Mouse (Mus musculus) kidney, postnatal 10 days (tissue): ENCODE results near the gene Prune1.
A peak's percentile ranks its signal among the peaks of the same experiment; 100 is the strongest.

ENCODE experiments used
- DNase-seq: peaks from one replicate; pipeline ENCODE4 v3.0.0; 2021; ENCODE audit warnings: mixed read lengths

Gene Prune1

GRCm38 (mm10) chr3:95306244-95306643 is 24.4 kb upstream of the Prune1 start:
- DNase-seq: no peak

DNA sequence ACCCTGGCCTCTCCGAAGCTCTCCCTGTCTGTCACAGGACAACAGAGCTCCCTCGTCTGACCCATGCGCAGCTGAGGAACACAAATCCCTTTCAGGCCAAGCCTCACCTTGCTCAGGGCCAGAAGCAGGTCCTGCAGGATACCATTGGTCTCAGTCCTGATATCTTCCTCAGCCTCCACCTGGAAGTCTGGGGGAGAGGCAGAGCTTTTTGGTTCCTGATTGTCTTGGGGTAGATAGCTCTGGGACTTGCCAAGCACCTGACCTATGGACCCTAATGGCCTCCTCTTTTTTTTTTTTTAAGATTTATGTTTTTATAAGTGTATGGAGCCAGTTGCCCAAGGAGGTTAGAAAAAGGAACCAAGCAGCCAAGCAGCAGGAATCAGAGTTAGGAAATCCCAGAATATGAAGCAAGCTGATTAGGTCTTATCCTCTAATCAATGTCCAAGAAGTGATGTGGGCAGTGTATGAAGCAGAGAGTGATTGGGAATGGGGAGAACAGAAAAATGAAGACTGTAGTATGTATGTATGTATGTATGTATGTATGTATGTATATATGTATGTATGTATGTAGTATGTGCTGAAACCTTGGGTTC is 19.4 kb upstream of the Prune1 start:
- DNase-seq: no peak

DNA sequence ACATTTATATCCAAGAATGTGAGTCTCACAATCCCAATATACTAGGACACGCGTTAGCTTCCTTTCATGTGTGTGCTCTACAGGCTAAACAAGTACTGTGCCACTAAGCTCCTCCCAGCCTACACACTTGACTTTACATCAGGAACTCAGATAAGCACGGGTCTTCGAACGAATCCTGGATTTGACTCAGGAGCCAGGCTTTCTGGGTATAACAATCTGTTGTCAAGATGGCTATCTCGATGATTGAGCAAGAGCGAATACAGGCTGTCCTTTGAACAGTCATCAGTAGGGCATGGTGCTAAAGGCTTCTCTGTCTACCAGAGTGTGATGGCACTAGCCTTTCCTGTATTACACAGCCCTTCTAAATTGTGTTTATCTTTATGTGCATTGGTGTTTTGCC is 16.1 kb upstream of the Prune1 start:
- no peak for DNase-seq

GRCm38 (mm10) chr3:95296103-95296469 is 14.2 kb upstream of the Prune1 start:
- DNase-seq: peak; percentile 70

DNA sequence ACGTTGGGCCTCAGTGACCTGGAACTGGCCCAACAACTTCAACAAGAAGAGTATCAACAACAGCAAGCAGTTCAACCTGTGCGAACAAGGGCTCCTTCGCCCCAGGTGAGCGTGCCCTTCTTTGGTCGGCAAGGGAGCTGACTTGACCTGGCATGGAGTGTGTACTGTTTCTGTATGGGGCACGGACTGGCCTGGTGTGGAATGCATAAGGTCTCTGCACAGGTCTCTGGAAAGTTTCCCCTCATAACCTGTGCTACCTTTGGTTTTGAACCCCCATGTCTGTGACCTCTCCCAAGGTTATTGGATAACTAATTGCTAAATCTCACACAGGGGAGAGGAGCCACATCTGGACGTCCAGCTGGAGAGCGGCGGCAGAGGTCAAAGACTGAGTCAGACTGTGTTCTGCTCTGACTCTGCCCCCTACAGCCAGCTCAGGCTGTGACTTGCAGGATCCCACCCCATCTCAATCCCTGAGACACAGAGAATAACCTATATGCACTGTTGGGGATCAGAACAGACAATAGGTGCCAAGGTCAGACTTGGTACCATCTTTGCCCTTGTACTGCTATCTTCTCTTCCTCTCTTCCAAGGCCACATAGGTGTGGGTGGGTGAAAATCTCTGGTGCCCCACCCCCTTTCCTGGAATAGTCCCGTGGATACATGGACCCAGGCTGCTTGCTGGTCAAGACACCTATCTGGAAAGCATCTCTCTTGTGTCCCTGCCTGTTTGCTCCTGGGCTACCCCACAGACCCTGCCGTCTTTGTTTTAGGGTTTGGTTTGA is 13.6 kb upstream of the Prune1 start:
- peak; percentile 57 for DNase-seq

DNA sequence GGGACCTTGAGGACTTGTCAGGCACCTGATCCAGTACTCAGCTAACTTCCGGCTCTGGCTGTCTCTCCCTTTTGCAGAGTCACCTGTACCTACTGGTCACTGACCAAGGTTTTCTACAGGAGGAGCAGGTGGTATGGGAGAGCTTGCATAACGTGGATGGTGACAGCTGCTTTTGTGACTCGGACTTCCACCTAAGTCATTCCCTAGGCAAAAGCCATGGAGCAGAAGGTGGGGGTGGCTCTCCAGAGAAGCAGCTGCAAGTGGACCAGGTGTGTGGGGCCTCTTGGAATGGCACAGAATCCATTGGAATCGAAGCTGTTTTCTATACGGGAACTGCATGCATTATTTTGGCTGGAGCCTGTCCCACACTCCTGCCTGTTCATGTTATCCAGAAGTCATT is 12.8 kb upstream of the Prune1 start:
- no peak for DNase-seq

GRCm38 (mm10) chr3:95294316-95294715 is 12.4 kb upstream of the Prune1 start:
- no peak for DNase-seq

GRCm38 (mm10) chr3:95293537-95293936 is 11.7 kb upstream of the Prune1 start:
- peak; percentile 45 for DNase-seq

- no peak for DNase-seq
These were observed 11.0 kb upstream of the Prune1 start for GRCm38 (mm10) chr3:95292899-95293298.

DNA sequence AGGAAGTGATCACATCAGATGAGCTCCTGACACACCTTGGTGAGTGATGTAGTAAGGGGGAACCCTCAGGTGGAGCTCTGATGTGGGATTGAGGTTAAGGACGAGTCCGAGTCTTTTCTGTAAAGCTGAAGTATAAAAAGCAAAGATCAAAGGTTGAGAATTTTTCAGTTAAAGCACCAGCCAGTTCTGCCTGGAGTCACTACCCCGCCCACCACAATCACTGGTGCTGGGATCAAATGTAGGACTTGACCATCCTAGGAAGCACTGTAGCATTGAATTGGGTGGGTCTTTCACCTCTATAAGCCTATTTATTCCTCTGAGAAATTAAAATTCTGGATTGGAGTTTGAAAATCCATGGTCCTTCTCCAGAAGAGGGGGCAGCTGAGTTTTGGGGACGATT is 9.2 kb upstream of the Prune1 start:
- DNase-seq: no peak

- DNase-seq: no peak
These were observed 8.3 kb upstream of the Prune1 start for GRCm38 (mm10) chr3:95290156-95290555.

DNA sequence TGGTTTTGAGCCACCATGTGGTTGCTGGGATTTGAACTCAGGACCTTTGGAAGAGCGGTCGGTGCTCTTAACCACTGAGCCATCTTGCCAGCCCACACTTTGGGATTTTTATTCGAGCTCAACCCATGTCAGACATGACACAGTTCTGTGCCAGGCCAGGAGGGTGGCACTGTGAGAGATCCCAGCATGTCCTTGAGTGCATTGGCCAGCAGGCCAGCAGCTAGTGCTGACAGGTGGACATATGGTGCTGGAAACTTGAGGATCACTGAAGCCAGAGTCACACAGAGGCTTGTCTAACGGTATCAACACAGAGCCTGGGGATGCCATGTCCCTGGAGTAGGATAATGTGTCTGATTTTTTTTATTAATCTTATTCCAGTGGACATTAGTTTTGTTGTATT is 7.5 kb upstream of the Prune1 start:
- DNase-seq: no peak

DNA sequence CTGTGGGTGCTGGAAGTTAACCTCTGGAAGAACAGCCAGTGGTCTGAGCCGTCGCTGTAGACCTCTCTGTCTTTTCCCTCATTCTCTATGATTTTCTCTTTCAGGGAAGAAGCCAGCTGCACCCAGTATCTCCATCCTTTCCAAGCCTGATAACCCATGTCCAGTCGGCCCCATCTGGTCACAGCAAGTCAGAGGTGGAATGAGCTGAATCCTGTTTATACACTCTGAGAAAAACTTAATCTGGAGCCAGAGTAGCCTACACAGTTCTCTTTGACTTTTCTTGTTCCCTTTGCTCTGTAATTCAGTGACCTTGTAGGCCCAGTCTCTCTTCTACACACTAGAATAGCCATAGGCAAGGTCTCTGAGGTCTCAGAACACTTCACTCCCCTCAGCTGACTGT is 5.7 kb upstream of the Prune1 start:
- DNase-seq: peak; percentile 49

- no peak for DNase-seq
These were observed 4.6 kb upstream of the Prune1 start for GRCm38 (mm10) chr3:95286510-95286909.

DNA sequence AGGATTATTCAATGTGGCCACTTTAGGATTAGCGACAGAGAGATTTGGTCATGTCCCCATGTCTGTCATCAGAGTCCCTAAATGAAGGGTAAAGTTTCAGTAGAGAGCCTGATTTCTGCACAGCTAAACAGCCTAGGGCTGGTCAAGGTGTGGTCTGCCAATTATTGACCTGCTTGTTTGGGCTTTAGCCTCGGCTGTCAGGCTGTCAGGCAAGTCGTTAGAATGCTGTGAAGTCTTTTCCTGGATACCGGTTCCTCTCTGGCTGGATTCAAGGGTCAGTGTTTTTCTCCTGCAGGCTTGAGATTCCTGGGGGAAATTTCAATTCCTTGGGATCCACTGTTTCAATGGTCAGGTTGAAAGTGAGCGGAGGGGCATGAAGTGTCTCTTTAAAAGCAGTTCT is 4.1 kb upstream of the Prune1 start:
- DNase-seq: no peak

DNA sequence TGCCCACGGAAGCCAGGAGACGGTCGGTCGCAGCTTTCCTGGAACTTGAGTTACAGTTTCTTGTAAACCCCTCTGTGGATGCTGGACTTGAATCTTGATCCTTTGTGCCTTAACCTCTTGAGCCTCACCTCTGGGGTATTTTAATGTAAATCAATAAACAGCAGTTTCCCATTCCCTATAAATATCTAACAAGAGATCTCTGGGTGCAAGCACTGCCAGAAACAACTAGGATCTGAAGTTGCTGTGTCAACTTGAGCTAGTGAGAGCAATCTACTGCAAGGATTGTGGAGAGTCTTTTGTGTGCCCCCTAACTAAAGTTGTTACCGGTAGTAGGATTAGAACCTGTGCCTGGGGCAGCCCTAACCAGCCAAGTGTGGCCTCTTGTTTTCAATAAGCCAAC is 3.5 kb upstream of the Prune1 start:
- DNase-seq: no peak

DNA sequence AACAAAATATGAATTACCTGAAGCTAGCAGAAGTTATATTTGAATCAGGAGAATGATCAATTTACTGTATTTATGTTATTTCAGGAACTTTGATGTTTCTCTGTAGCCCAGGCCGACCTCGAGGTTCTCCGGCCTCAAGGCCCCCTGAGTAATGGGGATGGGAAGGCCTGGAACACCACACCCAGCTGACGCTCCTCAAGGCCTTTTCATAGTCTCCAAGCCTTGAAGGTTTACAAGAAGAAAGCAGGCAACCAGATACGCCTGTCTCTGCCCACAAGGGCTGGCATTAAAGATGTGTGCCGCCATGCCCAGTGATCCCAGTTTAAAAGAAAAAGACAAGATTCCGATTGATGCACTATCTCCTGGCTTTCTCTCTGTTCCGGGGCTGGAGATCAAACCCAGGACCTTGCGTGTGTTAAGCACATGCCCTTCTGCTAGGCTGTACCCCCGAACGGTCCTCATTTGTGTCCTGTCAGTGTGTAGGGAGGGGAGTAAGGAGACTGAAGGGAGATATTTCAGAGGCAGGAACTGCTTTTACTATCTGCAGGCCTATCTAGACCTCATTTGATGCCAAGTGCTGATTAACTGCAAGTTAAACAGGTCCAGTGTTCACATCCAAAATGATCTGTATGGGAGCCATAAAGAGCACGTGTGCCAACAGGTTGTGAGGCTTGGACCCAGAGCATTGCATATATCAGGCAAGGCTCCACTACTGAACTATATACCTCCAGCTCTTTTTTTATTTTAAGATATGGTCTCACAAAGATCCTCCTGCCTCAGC is 2.8 kb upstream of the Prune1 start:
- no peak for DNase-seq

DNA sequence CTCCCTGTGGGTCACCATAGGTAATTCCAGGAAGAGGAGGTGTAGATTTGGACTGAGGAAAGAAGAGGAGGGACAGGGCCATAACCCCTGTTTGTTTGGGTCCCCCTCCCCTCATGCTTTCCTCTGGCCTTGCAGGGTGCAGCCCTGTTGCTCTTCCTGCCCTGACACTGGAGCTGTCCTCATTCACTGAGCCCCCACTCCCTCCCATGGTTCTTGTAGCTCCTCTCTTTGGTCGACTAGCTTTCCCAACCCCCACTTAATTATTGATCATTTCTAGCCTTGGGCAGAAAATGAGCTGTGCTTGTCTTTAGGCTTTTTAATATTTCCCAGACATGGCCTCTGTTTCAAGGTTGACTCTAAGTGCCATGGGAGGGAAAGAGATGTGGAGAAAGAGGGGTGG is 2.2 kb upstream of the Prune1 start:
- no peak for DNase-seq

- DNase-seq: no peak
These were observed 1.7 kb upstream of the Prune1 start for GRCm38 (mm10) chr3:95283589-95283941.

GRCm38 (mm10) chr3:95282865-95283588 is 1.2 kb upstream of the Prune1 start:
- DNase-seq: peak; percentile 89

DNA sequence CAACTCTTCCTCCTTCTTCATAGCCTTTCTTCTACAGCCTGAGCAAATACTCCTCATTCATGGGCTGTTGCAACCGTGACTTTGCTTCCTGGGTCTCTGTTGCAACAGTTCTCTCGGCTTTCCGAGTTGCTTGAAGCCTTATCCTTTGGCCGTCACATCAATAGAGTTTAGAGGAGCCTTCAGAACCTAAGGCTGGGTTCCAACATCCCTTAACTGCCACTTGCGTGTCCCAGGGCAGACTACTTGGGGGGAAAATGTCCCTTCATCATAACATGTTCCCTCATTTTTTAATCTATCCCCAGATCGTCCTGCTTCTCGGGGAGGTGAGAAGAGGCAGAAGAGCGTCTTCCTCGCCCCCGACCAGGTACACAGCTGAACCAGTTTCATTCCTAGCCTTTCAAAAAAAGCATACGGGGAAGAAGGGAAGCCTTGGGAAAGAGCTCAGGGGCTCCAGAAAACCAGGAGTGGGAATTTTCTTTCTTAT is 547 bp upstream of the Prune1 start:
- DNase-seq: peak; percentile 49

DNA sequence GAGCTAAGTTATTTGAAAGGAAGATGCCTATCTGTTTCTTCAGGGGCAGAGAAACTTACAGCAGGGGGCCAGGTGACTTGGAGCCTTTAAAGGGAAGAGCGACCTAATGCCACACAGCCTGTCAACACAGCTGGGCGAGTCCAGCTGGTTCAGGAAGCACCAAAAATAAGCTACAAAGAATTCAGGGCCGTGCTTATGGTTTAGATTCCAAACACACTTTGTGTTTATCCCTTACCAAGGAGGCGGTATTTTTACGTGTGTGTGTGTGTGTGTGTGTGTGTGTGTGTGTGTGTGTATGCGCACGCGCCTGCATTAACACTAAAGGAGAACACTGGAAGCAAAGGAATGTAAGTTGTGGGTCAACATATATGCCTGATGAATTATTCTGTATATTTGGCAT is 1.1 kb downstream of the Prune1 start:
- DNase-seq: peak; percentile 59

- DNase-seq: peak; percentile 53
These were observed 4.7 kb downstream of the Prune1 start for GRCm38 (mm10) chr3:95277149-95277551.
